Mouse (Mus musculus) kidney, postnatal 0 days (tissue): Measurements from ENCODE around the gene Dock6. TPM values are rescaled to one million over a fixed set of nuclear protein-coding genes. Genes with fewer than 3 reads are reported as not detected.
"Not testable (repeated sequence)": the region's sequence is repeated elsewhere in the genome, so short reads cannot be mapped to it uniquely, and the experiment has no call there.

ENCODE experiments used
- ATAC-seq: fragments of 200-750 bp; cut with Nextera tagmentation; replicated peaks from 2 replicates; pipeline ENCODE4 v1.8.0; 2017; ENCODE audit warnings: low read depth, moderate number of reproducible peaks, moderate TSS enrichment, moderate library complexity; ENCODE audit not compliant: low FRiP score
- DNase-seq: peaks from one replicate; pipeline ENCODE4 v3.0.0-alpha.2; 2016; ENCODE audit warnings: low spot score
- H3K27ac ChIP-seq: fragments of 300-500 bp; sonication (generic); 2 replicates; pipeline ENCODE4 v1.5.1; 2014; ENCODE audit warnings: mild to moderate bottlenecking
- H3K27me3 ChIP-seq: fragments of 300-500 bp; sonication (generic); 2 replicates; pipeline ENCODE4 v1.6.1; 2014; ENCODE audit warnings: low read length, mixed read lengths; ENCODE audit not compliant: insufficient read depth
- H3K36me3 ChIP-seq: fragments of 300-500 bp; sonication (generic); 2 replicates; pipeline ENCODE4 v1.6.1; 2014; ENCODE audit warnings: low read length, mixed read lengths; ENCODE audit not compliant: insufficient read depth
- H3K4me1 ChIP-seq: fragments of 300-500 bp; sonication (generic); replicated peaks from 2 replicates; pipeline ENCODE4 v1.6.1; 2014; ENCODE audit warnings: antibody characterized with exemption, low read length, mixed read lengths; ENCODE audit not compliant: insufficient read depth
- H3K4me2 ChIP-seq: fragments of 300-500 bp; sonication (generic); 2 replicates; pipeline ENCODE4 v1.6.1; 2014; ENCODE audit warnings: mild to moderate bottlenecking, low read length, moderate library complexity, mixed read lengths
- H3K4me3 ChIP-seq: fragments of 300-500 bp; sonication (generic); replicated peaks from 2 replicates; pipeline ENCODE4 v1.5.1; 2014; ENCODE audit warnings: low read depth, low read length
- H3K9ac ChIP-seq: fragments of 300-500 bp; sonication (generic); 2 replicates; pipeline ENCODE4 v1.6.1; 2014; ENCODE audit warnings: low read depth, low read length
- H3K9me3 ChIP-seq: fragments of 300-500 bp; sonication (generic); replicated peaks from 2 replicates; pipeline ENCODE4 v1.6.1; 2016; ENCODE audit warnings: low read length, inconsistent platforms, mixed read lengths
- CTCF ChIP-seq: IDR thresholded peaks from 2 replicates; pipeline ENCODE4 v1.5.1; 2016; ENCODE audit warnings: antibody characterized with exemption, low read depth, mild to moderate bottlenecking, moderate library complexity
- WGBS: fragments of 180-500 bp; shearing (Covaris S2); extraction: QIAGEN DNeasy Blood & Tissue Kit; methylation state at CpG from one replicate; pipeline ENCODE4 v1.1.7; 2014; 5-methylcytosine and 5-hydroxymethylcytosine counted together
- polyA plus RNA-seq: library from polyadenylated mRNA; unstranded; fragments of >200 nt; fragmentation: Nextera tagmentation; extraction: Ambion mirVana; gene quantifications from 2 replicates; pipeline ENCODE4 v1.2.1, GENCODE M21; 2015

Dock6 gene
- polyA plus RNA-seq, 1 experiment from 2014 or later, result 28.3 TPM

DNA sequence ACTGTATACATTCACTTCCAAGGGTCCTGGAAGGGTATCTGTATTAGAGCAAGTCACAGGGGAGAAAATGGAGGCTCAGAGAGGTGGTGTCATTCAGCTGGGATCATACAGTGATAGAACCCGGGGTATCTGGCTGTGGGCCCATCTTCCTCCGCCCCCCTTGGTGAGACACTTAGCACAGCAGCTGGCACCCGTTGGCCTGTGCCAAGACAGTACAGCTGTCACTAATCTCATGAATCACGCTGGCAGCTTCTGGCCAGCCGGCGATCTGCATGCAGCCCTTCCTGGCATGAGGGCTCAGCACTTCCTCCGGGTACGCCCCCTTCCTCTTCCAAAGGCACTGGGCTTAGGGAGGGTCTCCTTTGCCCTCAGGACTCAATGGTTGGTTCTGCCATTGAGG, 59.8 kb downstream of the Dock6 start:
- peak; percentile 21 for ATAC-seq
- TF ChIP-seq CTCF, result no peak
- H3K36me3 ChIP-seq, result peaks cover 36% of the 10 kb centered on the region
- no peak overlapping the region for H3K9ac ChIP-seq
- 27% methylated on average over 8 of the region's 8 CpGs for WGBS
- peaks cover 26% of the 10 kb centered on the region for H3K4me1 ChIP-seq
- DNase-seq, result peak; percentile 45
- no peak overlapping the region for H3K27ac ChIP-seq
- H3K4me2 ChIP-seq, result peak overlapping the region; percentile 21
- no peak overlapping the region for H3K4me3 ChIP-seq
- no peaks in the 10 kb centered on the region for H3K27me3 ChIP-seq
- H3K9me3 ChIP-seq, result no peaks in the 10 kb centered on the region

DNA sequence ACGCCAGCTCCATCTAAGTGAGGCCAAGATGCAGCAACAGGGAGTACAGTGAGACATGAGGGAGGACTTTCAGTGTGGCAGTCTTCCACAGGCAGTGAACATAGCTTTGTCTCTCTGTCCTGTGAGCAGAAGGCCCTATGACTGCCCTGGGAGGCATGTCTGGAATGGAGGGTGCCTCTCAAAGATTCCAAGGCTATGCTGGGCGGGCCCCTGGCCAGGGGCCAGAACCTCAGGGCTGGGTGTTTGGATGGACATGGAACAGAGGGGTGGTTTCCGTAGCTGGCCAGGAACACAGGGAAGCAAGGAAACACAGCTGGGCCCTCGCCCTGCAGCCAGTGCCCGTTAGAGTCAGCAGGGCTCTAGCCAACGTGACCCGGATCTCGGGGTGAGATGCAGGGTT, 60.6 kb downstream of the Dock6 start:
- 70% methylated on average over 8 of the region's 8 CpGs for WGBS
- Histone ChIP-seq H3K9me3 (no peaks in the 10 kb centered on the region), H3K27me3 (no peaks in the 10 kb centered on the region), H3K27ac (no peak overlapping the region), H3K4me3 (no peak overlapping the region), H3K4me2 (no peak overlapping the region), H3K4me1 (peaks cover 25% of the 10 kb centered on the region), H3K9ac (no peak overlapping the region), H3K36me3 (peaks cover 36% of the 10 kb centered on the region)
- no peak for ATAC-seq
- no peak for TF ChIP-seq CTCF
- peak; percentile 44 for DNase-seq

DNA sequence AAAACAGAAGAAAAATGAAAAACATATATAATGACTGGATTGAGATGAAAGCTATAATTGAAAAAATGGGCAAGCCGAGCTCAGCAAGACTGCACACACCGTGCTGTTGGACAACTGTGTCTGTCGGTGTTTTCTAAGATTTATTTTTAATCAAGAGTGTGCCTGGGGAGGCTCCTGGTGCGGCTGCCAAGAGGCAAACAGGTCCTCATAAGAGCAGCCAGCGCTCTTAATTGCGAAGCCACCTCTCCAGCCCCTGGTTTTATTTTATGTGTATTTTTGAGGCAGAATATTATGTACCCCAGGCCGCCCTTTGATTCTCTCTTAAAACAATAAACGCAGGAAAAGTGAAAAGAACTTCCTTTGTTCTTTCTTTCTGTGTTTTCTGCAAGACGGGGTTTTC, 64.2 kb downstream of the Dock6 start:
- no peak overlapping the region for H3K4me3 ChIP-seq
- DNase-seq, result no peak
- H3K9me3 ChIP-seq, result no peaks in the 10 kb centered on the region
- H3K9ac ChIP-seq, result no peak overlapping the region
- peaks cover 25% of the 10 kb centered on the region for H3K36me3 ChIP-seq
- no peak for TF ChIP-seq CTCF
- H3K4me2 ChIP-seq, result no peak overlapping the region
- peaks cover 14% of the 10 kb centered on the region for H3K4me1 ChIP-seq
- no peak overlapping the region for H3K27ac ChIP-seq
- no peaks in the 10 kb centered on the region for H3K27me3 ChIP-seq
- WGBS, result 66% methylated on average over 9 of the region's 9 CpGs
- ATAC-seq, result no peak

DNA sequence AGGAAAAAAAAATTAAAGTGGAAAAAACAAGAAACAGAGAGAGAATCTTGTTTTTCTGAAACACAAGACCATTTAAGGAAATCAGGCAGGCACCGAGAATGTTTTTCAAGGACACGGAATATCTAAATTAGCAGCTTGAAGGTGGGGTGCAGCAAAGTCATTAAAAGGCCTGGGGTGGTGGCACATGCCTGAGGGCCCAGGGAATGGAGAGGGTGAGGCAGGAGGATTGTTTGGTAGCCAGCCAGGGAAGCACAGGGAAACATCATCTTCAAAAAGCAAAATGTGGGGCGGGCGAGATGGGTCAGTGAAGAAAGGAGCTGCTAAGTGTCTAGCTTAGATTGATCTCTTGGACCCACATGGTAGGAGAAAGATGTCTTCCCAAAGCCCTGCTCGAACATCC, 64.8 kb downstream of the Dock6 start:
- Histone ChIP-seq H3K36me3 (peaks cover 20% of the 10 kb centered on the region), H3K4me3 (no peak overlapping the region), H3K27ac (no peak overlapping the region), H3K27me3 (no peaks in the 10 kb centered on the region), H3K9ac (no peak overlapping the region), H3K9me3 (no peaks in the 10 kb centered on the region), H3K4me1 (peaks cover 8% of the 10 kb centered on the region; the same call in 1 of the 2 replicates), H3K4me2 (no peak overlapping the region)
- no peak for ATAC-seq
- no peak for TF ChIP-seq CTCF
- DNase-seq, result no peak
- WGBS, result 57% methylated on average over 5 of the region's 5 CpGs

DNA sequence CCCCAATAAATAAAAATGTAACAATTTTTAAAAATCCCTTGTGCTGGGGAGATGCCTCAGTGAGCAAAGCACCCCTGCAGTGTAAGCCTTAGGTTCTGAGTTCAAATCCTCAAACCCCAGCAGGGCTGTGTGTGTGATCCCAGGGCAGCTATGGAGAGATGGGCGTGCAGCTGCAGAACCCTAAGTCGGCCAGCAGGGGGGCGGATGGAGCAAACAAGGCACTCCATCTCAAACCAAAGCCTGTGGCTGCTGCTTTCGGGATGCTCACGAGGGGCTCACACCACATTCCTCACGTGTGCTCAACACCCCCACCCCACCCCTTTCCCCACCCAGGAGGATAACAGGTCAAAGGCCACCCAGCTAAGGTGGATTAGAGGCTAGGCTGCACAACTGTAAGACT, 65.5 kb downstream of the Dock6 start:
- no peak overlapping the region for H3K27ac ChIP-seq
- DNase-seq (peak; percentile 82), ATAC-seq (peak; percentile 57)
- H3K27me3 ChIP-seq, result no peaks in the 10 kb centered on the region
- WGBS, result 7% methylated on average over 6 of the region's 6 CpGs
- H3K4me3 ChIP-seq, result no peak overlapping the region
- TF ChIP-seq CTCF, result peak; percentile 78
- H3K4me2 ChIP-seq, result no peak overlapping the region
- no peaks in the 10 kb centered on the region for H3K9me3 ChIP-seq
- 0 out of 2 replicates have a peak, but pooled peaks cover 4% of the 10 kb centered on the region for H3K4me1 ChIP-seq
- peaks cover 24% of the 10 kb centered on the region for H3K36me3 ChIP-seq
- H3K9ac ChIP-seq, result no peak overlapping the region

DNA sequence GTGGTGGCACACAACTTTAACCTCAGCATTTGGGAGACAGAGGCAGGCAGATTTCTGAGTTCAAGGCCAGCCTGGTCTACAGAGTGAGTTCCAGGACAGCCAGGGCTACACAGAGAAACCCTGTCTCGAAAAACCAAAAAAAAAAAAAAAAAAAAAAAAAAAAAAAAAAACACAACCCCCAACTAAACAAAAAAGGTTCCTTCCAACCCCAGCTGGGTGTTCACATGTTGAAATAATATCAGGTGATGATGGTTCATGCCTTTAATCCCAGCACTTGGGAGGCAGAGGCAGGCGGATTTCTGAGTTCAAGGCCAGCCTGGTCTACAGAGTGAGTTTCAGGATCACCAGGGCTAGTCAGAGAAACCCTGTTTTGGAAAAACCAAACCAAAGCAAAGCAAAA, 66.1 kb downstream of the Dock6 start:
- DNase-seq, H3K27me3 ChIP-seq, H3K9ac ChIP-seq, ATAC-seq, H3K9me3 ChIP-seq, H3K4me1 ChIP-seq, H3K27ac ChIP-seq, H3K4me2 ChIP-seq, H3K4me3 ChIP-seq: not testable (repeated sequence)
- 87% methylated on average over 1 of the region's 2 CpGs for WGBS
- peaks cover 30% of the 10 kb centered on the region for H3K36me3 ChIP-seq

DNA sequence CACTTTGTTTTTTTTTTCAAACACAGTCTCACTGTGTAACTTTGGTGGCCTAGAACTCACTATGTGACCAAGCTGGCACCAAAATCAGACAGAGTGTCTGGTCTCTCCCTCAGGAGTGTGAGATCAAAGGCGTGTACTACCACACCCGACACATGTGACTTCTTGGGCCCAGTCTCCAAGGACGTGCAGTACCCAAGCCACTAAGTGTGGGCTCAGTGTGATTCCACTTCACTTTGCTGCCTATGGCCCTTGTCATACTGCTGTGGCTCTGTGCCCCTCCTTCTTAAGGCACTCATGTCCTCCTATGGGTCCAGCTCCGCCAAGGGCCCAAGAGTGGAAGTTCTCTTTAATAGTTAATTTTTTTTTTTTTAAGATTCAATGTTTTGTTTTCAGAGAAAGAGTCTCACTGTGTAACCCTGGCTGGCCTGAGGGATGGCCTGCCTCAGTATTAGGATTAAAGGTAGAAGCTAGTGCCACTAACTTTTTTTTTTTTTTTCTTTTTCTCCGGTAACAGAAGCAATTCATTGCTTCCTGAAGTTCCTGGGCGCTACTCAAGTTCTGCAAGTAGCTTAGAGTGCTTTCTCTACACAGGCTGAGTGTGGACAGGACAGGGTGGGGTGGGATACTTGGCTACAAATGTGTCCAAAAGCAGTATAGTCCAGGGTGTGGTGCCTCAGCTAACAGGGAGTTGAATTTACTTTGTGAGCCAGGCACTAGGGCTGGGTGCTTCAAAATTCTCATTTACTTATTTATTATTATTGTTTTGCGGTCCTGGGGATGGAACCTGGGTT, 67.7 kb downstream of the Dock6 start:
- Histone ChIP-seq H3K4me2 (no peak overlapping the region), H3K9me3 (no peaks in the 10 kb centered on the region), H3K4me3 (no peak overlapping the region), H3K9ac (no peak overlapping the region), H3K36me3 (peaks cover 43% of the 10 kb centered on the region), H3K27me3 (no peaks in the 10 kb centered on the region), H3K4me1 (no peaks in the 10 kb centered on the region), H3K27ac (no peak overlapping the region)
- no peak for DNase-seq
- 82% methylated on average over 7 of the region's 7 CpGs for WGBS
- TF ChIP-seq CTCF, result no peak
- ATAC-seq, result no peak
